Mouse (Mus musculus) lung, adult 18-20 months (tissue): ENCODE measurements at regions not wholly inside any gene's neighbourhood (a gene's known extent, or its start where the extent isn't known, plus 50 kb on each side); places are given as distances from the start of the nearest gene placed in this dataset.
A peak's percentile ranks its signal among the peaks of the same experiment; 100 is the strongest.
"Not testable (repeated sequence)": the region's sequence is repeated elsewhere in the genome, so short reads cannot be mapped to it uniquely, and the experiment has no call there.

Experiments used
- DNase-seq, 2 experiments: peaks; one replicate each; pipeline ENCODE4 v3.0.0; 2022; ENCODE audit warnings: mixed read lengths in 2 of 2

GRCm38 (mm10) chr12:45590191-45590590 lies 515.7 kb upstream of the Stxbp6 start:
- no peak for DNase-seq

GRCm38 (mm10) chr12:45585763-45586162 lies 511.3 kb upstream of the Stxbp6 start:
- no peak for DNase-seq

- no peak for DNase-seq
Observed at GRCm38 (mm10) chr12:45563325-45564030, 489.0 kb upstream of the Stxbp6 start.

GRCm38 (mm10) chr12:45562637-45563220 lies 488.2 kb upstream of the Stxbp6 start:
- DNase-seq: no peak

GRCm38 (mm10) chr12:45561889-45562288 lies 487.4 kb upstream of the Stxbp6 start:
- no peak for DNase-seq

GRCm38 (mm10) chr12:45561362-45561761 lies 486.9 kb upstream of the Stxbp6 start:
- no peak for DNase-seq

GRCm38 (mm10) chr12:45549906-45550305 lies 475.4 kb upstream of the Stxbp6 start:
- DNase-seq: not testable (repeated sequence)

- no peak for DNase-seq
Observed at GRCm38 (mm10) chr12:45519554-45519953, 445.0 kb upstream of the Stxbp6 start.

- DNase-seq: no peak
Observed at GRCm38 (mm10) chr12:45514459-45514858, 439.9 kb upstream of the Stxbp6 start.

GRCm38 (mm10) chr12:45507400-45507982 lies 433.0 kb upstream of the Stxbp6 start:
- no peak for DNase-seq

- no peak for DNase-seq
Observed at GRCm38 (mm10) chr12:45499834-45500233, 425.3 kb upstream of the Stxbp6 start.

GRCm38 (mm10) chr12:45498230-45498629 lies 423.7 kb upstream of the Stxbp6 start:
- no peak for DNase-seq

GRCm38 (mm10) chr12:45489029-45489428 lies 414.5 kb upstream of the Stxbp6 start:
- no peak for DNase-seq

- no peak for DNase-seq
Observed at GRCm38 (mm10) chr12:45476881-45477280, 402.4 kb upstream of the Stxbp6 start.

- no peak for DNase-seq
Observed at GRCm38 (mm10) chr12:45468093-45468492, 393.6 kb upstream of the Stxbp6 start.

- no peak for DNase-seq
Observed at GRCm38 (mm10) chr12:45467058-45467457, 392.5 kb upstream of the Stxbp6 start.

- DNase-seq: no peak
Observed at GRCm38 (mm10) chr12:45466066-45466465, 391.6 kb upstream of the Stxbp6 start.

GRCm38 (mm10) chr12:45464952-45465351 lies 390.4 kb upstream of the Stxbp6 start:
- no peak for DNase-seq

- not testable (repeated sequence) for DNase-seq
Observed at GRCm38 (mm10) chr12:45458746-45459145, 384.2 kb upstream of the Stxbp6 start.

GRCm38 (mm10) chr12:45443512-45444190 lies 369.1 kb upstream of the Stxbp6 start:
- DNase-seq: peak in 1 of 2 experiments; percentile 0

GRCm38 (mm10) chr12:45442474-45442873 lies 368.0 kb upstream of the Stxbp6 start:
- no peak for DNase-seq

GRCm38 (mm10) chr12:45439745-45440144 lies 365.2 kb upstream of the Stxbp6 start:
- DNase-seq: no peak

GRCm38 (mm10) chr12:45437271-45437670 lies 362.8 kb upstream of the Stxbp6 start:
- DNase-seq: no peak

- no peak for DNase-seq
Observed at GRCm38 (mm10) chr12:45399436-45399835, 324.9 kb upstream of the Stxbp6 start.
